Mouse (Mus musculus) liver, adult 2 months (tissue): ENCODE measurements around the gene A930018P22Rik.

ENCODE experiments used
- CTCF ChIP-seq: fragments of 200-500 bp; IDR thresholded peaks from 2 replicates; pipeline ENCODE4 v1.5.1; 2011; ENCODE audit warnings: low read depth, low read length, control low read depth
- POLR2A ChIP-seq: fragments of 200-500 bp; IDR thresholded peaks from 2 replicates; pipeline ENCODE4 v1.6.1; 2011; ENCODE audit warnings: low read length, control low read depth; ENCODE audit not compliant: insufficient read depth; ENCODE audit errors: extremely low read depth

DNA sequence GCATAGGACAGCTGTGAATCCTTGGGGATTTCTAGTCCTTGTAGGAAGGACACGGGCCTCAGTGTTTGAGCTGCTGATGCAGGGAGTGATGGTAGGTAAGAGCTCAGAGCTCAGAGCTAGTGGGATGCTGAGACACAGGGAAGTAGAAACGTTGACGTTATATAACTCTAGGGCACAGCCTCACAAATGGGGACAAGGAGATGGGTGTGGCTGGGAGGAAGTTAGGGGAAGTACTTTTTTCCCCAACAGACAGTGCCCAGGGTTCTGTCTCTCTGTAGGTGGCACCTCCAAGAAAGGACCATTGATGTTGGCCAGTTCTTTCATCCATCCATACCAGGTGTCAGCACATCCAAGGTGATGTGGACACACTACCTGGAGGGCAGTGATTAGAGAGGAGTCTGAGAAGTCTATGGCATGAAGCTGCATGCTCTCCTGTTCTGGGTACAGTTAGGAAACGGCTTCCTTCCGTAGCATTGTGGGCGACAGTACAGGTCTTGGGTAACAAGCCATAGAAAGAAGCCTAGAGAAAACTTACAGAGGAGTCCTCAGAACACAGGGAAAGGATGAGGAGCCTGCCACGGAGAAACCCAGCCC is 9.8 kb downstream of the A930018P22Rik start:
- no peak for TF ChIP-seq POLR2A
- no peak for TF ChIP-seq CTCF
